Mouse (Mus musculus) MEL (cell line): Measurements from ENCODE around the gene Atp2c1. TPM values are rescaled to one million over a fixed set of nuclear protein-coding genes. Genes with fewer than 3 reads are reported as not detected.
A peak's percentile ranks its signal among the peaks of the same experiment; 100 is the strongest.

Source experiments
- DNase-seq: peaks from one replicate; pipeline ENCODE4 v3.0.0; 2011; ENCODE audit warnings: low read depth, low spot score
- H3K27ac ChIP-seq: 2 replicates; pipeline ENCODE4 v1.5.1; 2012; ENCODE audit warnings: low read depth, mild to moderate bottlenecking, control low read depth, low read length, moderate library complexity; ENCODE audit not compliant: control insufficient read depth
- H3K27me3 ChIP-seq, 2 experiments: fragments of 150-350 bp in 1 of 2; sonication (generic) in 1 of 2; 2 replicates each; pipeline ENCODE4 v1.6.1; 2012; ENCODE audit warnings: low read length in 2 of 2, mild to moderate bottlenecking in 2 of 2, improper control_type of control experiment in 1 of 2, moderate library complexity in 1 of 2; ENCODE audit not compliant: insufficient read depth in 2 of 2, control insufficient read depth in 1 of 2
- H3K36me3 ChIP-seq, 2 experiments: 2 replicates each; pipeline ENCODE4 v1.6.1; 2012 to 2014; ENCODE audit warnings: low read length in 2 of 2, improper control_type of control experiment in 1 of 2, inconsistent platforms in 1 of 2, mild to moderate bottlenecking in 1 of 2; ENCODE audit not compliant: insufficient read depth in 2 of 2, control insufficient read depth in 1 of 2
- H3K4me1 ChIP-seq, 2 experiments: fragments of 150-350 bp in 1 of 2; sonication (generic) in 1 of 2; 2 replicates each; pipeline ENCODE4 v1.6.1; 2012; ENCODE audit warnings: low read length in 2 of 2, improper control_type of control experiment in 1 of 2, mild to moderate bottlenecking in 1 of 2; ENCODE audit not compliant: insufficient read depth in 2 of 2, control insufficient read depth in 1 of 2
- H3K4me3 ChIP-seq, 2 experiments: fragments of 150-350 bp in 1 of 2; sonication (generic) in 1 of 2; 2 replicates each; pipeline ENCODE4 v1.5.1; 2012; ENCODE audit warnings: low read depth in 2 of 2, low read length in 2 of 2, mild to moderate bottlenecking in 2 of 2, moderate library complexity in 2 of 2, control low read depth in 1 of 2, improper control_type of control experiment in 1 of 2; ENCODE audit not compliant: control insufficient read depth in 1 of 2, insufficient read depth in 1 of 2
- H3K79me2 ChIP-seq: 2 replicates; pipeline ENCODE4 v1.6.1; 2012; ENCODE audit warnings: mild to moderate bottlenecking, low read length, moderate library complexity; ENCODE audit not compliant: control insufficient read depth, poor library complexity, insufficient read depth
- H3K9ac ChIP-seq: 2 replicates; pipeline ENCODE4 v1.6.1; 2012; ENCODE audit warnings: low read depth, mild to moderate bottlenecking, control low read depth, low read length, moderate library complexity; ENCODE audit not compliant: control insufficient read depth, poor library complexity, severe bottlenecking
- H3K9me3 ChIP-seq: fragments of 150-350 bp; sonication (generic); replicated peaks from 2 replicates; pipeline ENCODE4 v1.6.1; 2012; ENCODE audit warnings: mild to moderate bottlenecking, low read length, improper control_type of control experiment, moderate library complexity; ENCODE audit not compliant: insufficient read depth
- BHLHE40 ChIP-seq: IDR thresholded peaks from 2 replicates; pipeline ENCODE4 v1.6.1; 2012; ENCODE audit warnings: low read depth, mild to moderate bottlenecking, inconsistent platforms, low read length, improper control_type of control experiment, borderline replicate concordance
- CHD1 ChIP-seq: IDR thresholded peaks from 2 replicates; pipeline ENCODE4 v1.6.1; 2012; ENCODE audit warnings: low read depth, mild to moderate bottlenecking, inconsistent platforms, low read length, improper control_type of control experiment
- CTCF ChIP-seq, 3 experiments: IDR thresholded peaks in 2 of 3; conservative IDR thresholded peaks in 1 of 3; 2 replicates each; pipeline ENCODE4 v1.5.1; 2011 to 2012; ENCODE audit warnings: low read length in 3 of 3, low read depth in 2 of 3, mild to moderate bottlenecking in 2 of 3, improper control_type of control experiment in 1 of 3, inconsistent platforms in 1 of 3, mixed read lengths in 1 of 3, moderate library complexity in 1 of 3; ENCODE audit not compliant: control insufficient read depth in 1 of 3, insufficient read depth in 1 of 3, poor library complexity in 1 of 3, severe bottlenecking in 1 of 3
- E2F4 ChIP-seq: IDR thresholded peaks from 2 replicates; pipeline ENCODE4 v1.6.1; 2011; ENCODE audit warnings: low read depth, low read length, improper control_type of control experiment, borderline replicate concordance
- ELF1 ChIP-seq: IDR thresholded peaks from 2 replicates; pipeline ENCODE4 v1.6.1; 2014; ENCODE audit warnings: low read depth, mild to moderate bottlenecking, inconsistent platforms, low read length, improper control_type of control experiment, moderate library complexity
- ETS1 ChIP-seq: IDR thresholded peaks from 2 replicates; pipeline ENCODE4 v1.6.1; 2012; ENCODE audit warnings: low read depth, mild to moderate bottlenecking, inconsistent platforms, low read length, improper control_type of control experiment, moderate library complexity
- GABPA ChIP-seq: IDR thresholded peaks from 2 replicates; pipeline ENCODE4 v1.6.1; 2012; ENCODE audit warnings: low read depth, mild to moderate bottlenecking, inconsistent platforms, low read length, improper control_type of control experiment, moderate library complexity
- GATA1 ChIP-seq: IDR thresholded peaks from 2 replicates; pipeline ENCODE4 v1.6.1; 2011; ENCODE audit warnings: low read depth, low read length, improper control_type of control experiment
- KAT2A ChIP-seq: conservative IDR thresholded peaks from 2 replicates; pipeline ENCODE4 v1.6.1; 2012; ENCODE audit warnings: low read depth, low read length, improper control_type of control experiment, inconsistent platforms
- MAX ChIP-seq: IDR thresholded peaks from 2 replicates; pipeline ENCODE4 v1.6.1; 2011; ENCODE audit warnings: low read length, improper control_type of control experiment
- MAZ ChIP-seq: IDR thresholded peaks from 2 replicates; pipeline ENCODE4 v1.6.1; 2012; ENCODE audit warnings: low read depth, mild to moderate bottlenecking, inconsistent platforms, low read length, improper control_type of control experiment
- MEF2A ChIP-seq: IDR thresholded peaks from 2 replicates; pipeline ENCODE4 v1.6.1; 2014; ENCODE audit warnings: low read depth, mild to moderate bottlenecking, inconsistent platforms, low read length, improper control_type of control experiment; ENCODE audit not compliant: poor library complexity, insufficient replicate concordance, severe bottlenecking; ENCODE audit errors: extremely low read depth
- MXI1 ChIP-seq: IDR thresholded peaks from 2 replicates; pipeline ENCODE4 v1.6.1; 2011; ENCODE audit warnings: mild to moderate bottlenecking, low read depth, low read length, improper control_type of control experiment
- MYB ChIP-seq: IDR thresholded peaks from 2 replicates; pipeline ENCODE4 v1.6.1; 2011; ENCODE audit warnings: mild to moderate bottlenecking, low read depth, low read length, improper control_type of control experiment
- MYC ChIP-seq: IDR thresholded peaks from 2 replicates; pipeline ENCODE4 v1.6.1; 2011; ENCODE audit warnings: low read depth, mild to moderate bottlenecking, low read length, improper control_type of control experiment, moderate library complexity
- NRF1 ChIP-seq: IDR thresholded peaks from 2 replicates; pipeline ENCODE4 v1.6.1; 2014; ENCODE audit warnings: low read depth, mild to moderate bottlenecking, inconsistent platforms, low read length, improper control_type of control experiment, moderate library complexity; ENCODE audit not compliant: poor library complexity, insufficient read depth, severe bottlenecking
- POLR2A ChIP-seq, 2 experiments: IDR thresholded peaks; 2 replicates each; pipeline ENCODE4 v1.6.1; 2011 to 2012; ENCODE audit warnings: low read length in 2 of 2, mild to moderate bottlenecking in 2 of 2, control low read depth in 1 of 2, improper control_type of control experiment in 1 of 2, low read depth in 1 of 2, moderate library complexity in 1 of 2; ENCODE audit not compliant: control insufficient read depth in 1 of 2, insufficient read depth in 1 of 2, poor library complexity in 1 of 2
- POLR2AphosphoS2 ChIP-seq: IDR thresholded peaks from 2 replicates; pipeline ENCODE4 v1.6.1; 2011; ENCODE audit warnings: low read length, improper control_type of control experiment
- POLR2AphosphoS5 ChIP-seq: IDR thresholded peaks from 2 replicates; pipeline ENCODE4 v1.6.1; 2012; ENCODE audit warnings: low read depth, borderline replicate concordance, mild to moderate bottlenecking, inconsistent platforms, low read length, moderate library complexity, mixed read lengths
- RAD21 ChIP-seq: IDR thresholded peaks from 2 replicates; pipeline ENCODE4 v1.6.1; 2011; ENCODE audit warnings: mild to moderate bottlenecking, low read depth, low read length, improper control_type of control experiment
- SIN3A ChIP-seq: IDR thresholded peaks from 2 replicates; pipeline ENCODE4 v1.6.1; 2012; ENCODE audit warnings: low read length, improper control_type of control experiment, inconsistent platforms
- SMC3 ChIP-seq: IDR thresholded peaks from 2 replicates; pipeline ENCODE4 v1.6.1; 2011; ENCODE audit warnings: low read depth, low read length, improper control_type of control experiment
- TAL1 ChIP-seq: IDR thresholded peaks from 2 replicates; pipeline ENCODE4 v1.6.1; 2012; ENCODE audit warnings: mild to moderate bottlenecking, inconsistent platforms, low read length, moderate library complexity, mixed read lengths
- TCF12 ChIP-seq: IDR thresholded peaks from 2 replicates; pipeline ENCODE4 v1.6.1; 2014; ENCODE audit warnings: low read depth, mild to moderate bottlenecking, inconsistent platforms, low read length, improper control_type of control experiment, moderate library complexity
- UBTF ChIP-seq: IDR thresholded peaks from 2 replicates; pipeline ENCODE4 v1.6.1; 2012; ENCODE audit warnings: low read depth, mild to moderate bottlenecking, inconsistent platforms, low read length, improper control_type of control experiment, moderate library complexity, borderline replicate concordance; ENCODE audit not compliant: insufficient read depth
- USF2 ChIP-seq, 2 experiments: IDR thresholded peaks; 2 replicates each; pipeline ENCODE4 v1.6.1; 2011 to 2012; ENCODE audit warnings: improper control_type of control experiment in 2 of 2, low read length in 2 of 2, borderline replicate concordance in 1 of 2, inconsistent platforms in 1 of 2, low read depth in 1 of 2, mild to moderate bottlenecking in 1 of 2; ENCODE audit not compliant: insufficient read depth in 1 of 2
- ZC3H11A ChIP-seq: IDR thresholded peaks from 2 replicates; pipeline ENCODE4 v1.6.1; 2012; ENCODE audit warnings: low read depth, mild to moderate bottlenecking, inconsistent platforms, low read length, improper control_type of control experiment
- ZKSCAN1 ChIP-seq: IDR thresholded peaks from 2 replicates; pipeline ENCODE4 v1.6.1; 2012; ENCODE audit warnings: low read depth, mild to moderate bottlenecking, inconsistent platforms, low read length, improper control_type of control experiment, moderate library complexity
- ZMIZ1 ChIP-seq: IDR thresholded peaks from 2 replicates; pipeline ENCODE4 v1.6.1; 2012; ENCODE audit warnings: low read depth, mild to moderate bottlenecking, inconsistent platforms, low read length, improper control_type of control experiment, moderate library complexity
- ZNF384 ChIP-seq: IDR thresholded peaks from 2 replicates; pipeline ENCODE4 v1.6.1; 2012; ENCODE audit warnings: low read depth, mild to moderate bottlenecking, inconsistent platforms, low read length, improper control_type of control experiment
- polyA plus RNA-seq, 2 experiments: library from polyadenylated mRNA; stranded (reverse) in 1 of 2; unstranded in 1 of 2; fragments of >175 nt in 1 of 2; fragments of >200 nt in 1 of 2; gene quantifications; 2 replicates each; pipeline versions ENCODE4 v1.2.1 to v1.2.4; 2012; ENCODE audit warnings: low replicate concordance in 2 of 2, low read depth in 1 of 2; ENCODE audit not compliant: insufficient read length in 2 of 2, insufficient read depth in 1 of 2, missing spikeins in 1 of 2
- total RNA-seq: library from RNA; depleted of rRNA; stranded (reverse); fragments of 300-350 nt; gene quantifications from 2 replicates; pipeline ENCODE4 v1.2.3, GENCODE M21; 2012

Gene Atp2c1
- total and polyA plus RNA-seq, 3 experiments = 32.7 to 33.6 TPM; not detected in 1

- TF ChIP-seq BHLHE40 = no peak
- no peak for TF ChIP-seq NRF1
- no peak for TF ChIP-seq CTCF (IDR thresholded peaks at IDR 0.05 in 2 of 3, conservative IDR thresholded peaks at IDR 0.05 in 1 of 3; ENCODE audit: control insufficient read depth in 1 of 3, insufficient read depth in 1 of 3, low read depth in 2 of 3, low read length in 3 of 3, poor library complexity in 1 of 3, severe bottlenecking in 1 of 3)
- no peak for TF ChIP-seq MXI1
- no peak for TF ChIP-seq MEF2A
- H3K4me3 ChIP-seq = no peak overlapping the region
- no peaks in the 10 kb centered on the region for H3K27me3 ChIP-seq
- no peak overlapping the region for H3K27ac ChIP-seq
- peaks cover 0 to 2% of the 10 kb centered on the region in 2 experiments; a peak in 1 of 4 replicates for H3K36me3 ChIP-seq
- peaks cover 1% of the 10 kb centered on the region; the same call in 1 of the 2 replicates for H3K79me2 ChIP-seq
- H3K9me3 ChIP-seq = no peaks in the 10 kb centered on the region
- H3K9ac ChIP-seq = no peak overlapping the region
- DNase-seq = no peak
- peaks cover 0 to 4% of the 10 kb centered on the region in 2 experiments; a peak in 2 of 4 replicates for H3K4me1 ChIP-seq
Observed at GRCm38 (mm10) chr9:105390616-105391015, 136.5 kb downstream of the Atp2c1 start.

GRCm38 (mm10) chr9:105389289-105389688, 137.8 kb downstream of the Atp2c1 start:
- no peak overlapping the region for H3K9ac ChIP-seq
- no peaks in the 10 kb centered on the region; a peak in 1 of 4 replicates for H3K4me1 ChIP-seq
- H3K27ac ChIP-seq = no peak overlapping the region
- H3K79me2 ChIP-seq = no peaks in the 10 kb centered on the region
- H3K9me3 ChIP-seq = no peaks in the 10 kb centered on the region
- no peak overlapping the region for H3K4me3 ChIP-seq
- TF ChIP-seq KAT2A (no peak), CTCF (IDR thresholded peaks at IDR 0.05 in 2 of 3, conservative IDR thresholded peaks at IDR 0.05 in 1 of 3; ENCODE audit: control insufficient read depth in 1 of 3, insufficient read depth in 1 of 3, low read depth in 2 of 3, low read length in 3 of 3, poor library complexity in 1 of 3, severe bottlenecking in 1 of 3) (peak; percentile 65 to 75 (median 66)), UBTF (no peak), ZMIZ1 (no peak), POLR2A (IDR thresholded peaks at IDR 0.05; ENCODE audit: control insufficient read depth in 1 of 2, insufficient read depth in 1 of 2, low read depth in 1 of 2, low read length in 2 of 2, poor library complexity in 1 of 2) (no peak), MAX (no peak), MXI1 (no peak), SMC3 (peak; percentile 88), ZNF384 (no peak), ZKSCAN1 (no peak), NRF1 (no peak), CHD1 (no peak), POLR2AphosphoS2 (no peak), GABPA (no peak), GATA1 (no peak), POLR2AphosphoS5 (no peak), USF2 (IDR thresholded peaks at IDR 0.05; ENCODE audit: borderline replicate concordance in 1 of 2, insufficient read depth in 1 of 2, low read depth in 1 of 2, low read length in 2 of 2) (no peak), TCF12 (no peak), MAZ (no peak), MEF2A (no peak), MYC (no peak), SIN3A (0 out of 2 replicates have a peak, but pooled peaks have one; percentile 18), RAD21 (peak; percentile 84), TAL1 (no peak), MYB (no peak), ETS1 (no peak), ELF1 (no peak), ZC3H11A (peak; percentile 75), E2F4 (no peak)
- DNase-seq = peak; percentile 69
- no peaks in the 10 kb centered on the region for H3K36me3 ChIP-seq
- H3K27me3 ChIP-seq = no peaks in the 10 kb centered on the region
